Mouse (Mus musculus) intestine, postnatal 0 days (tissue): ENCODE results near the gene Zbtb4. TPM values are rescaled to one million over a fixed set of nuclear protein-coding genes. Genes with fewer than 3 reads are reported as not detected.

Experiments used
- ATAC-seq: fragments of 200-750 bp; cut with Nextera tagmentation; 2 replicates; pipeline ENCODE4 v1.8.0; 2017; ENCODE audit warnings: mild to moderate bottlenecking, moderate TSS enrichment, moderate library complexity
- H3K27ac ChIP-seq: fragments of 300-500 bp; sonication (generic); 2 replicates; pipeline ENCODE4 v1.5.1; 2014; ENCODE audit warnings: mild to moderate bottlenecking, low read depth, low read length, moderate library complexity
- H3K27me3 ChIP-seq: fragments of 300-500 bp; sonication (generic); replicated peaks from 2 replicates; pipeline ENCODE4 v1.6.1; 2014; ENCODE audit warnings: low read length, mixed read lengths; ENCODE audit not compliant: control insufficient read depth, insufficient read depth
- H3K36me3 ChIP-seq: fragments of 300-500 bp; sonication (generic); 2 replicates; pipeline ENCODE4 v1.6.1; 2014; ENCODE audit warnings: mild to moderate bottlenecking, moderate library complexity; ENCODE audit not compliant: control insufficient read depth, insufficient read depth
- H3K4me1 ChIP-seq: fragments of 300-500 bp; sonication (generic); replicated peaks from 2 replicates; pipeline ENCODE4 v1.6.1; 2014; ENCODE audit warnings: antibody characterized with exemption, low read length, mixed read lengths; ENCODE audit not compliant: control insufficient read depth, insufficient read depth
- H3K4me2 ChIP-seq: fragments of 300-500 bp; sonication (generic); replicated peaks from 2 replicates; pipeline ENCODE4 v1.6.1; 2014; ENCODE audit warnings: low read depth, mild to moderate bottlenecking, moderate library complexity
- H3K4me3 ChIP-seq: fragments of 300-500 bp; sonication (generic); 2 replicates; pipeline ENCODE4 v1.5.1; 2014; ENCODE audit warnings: low read depth, low read length
- H3K9ac ChIP-seq: fragments of 300-500 bp; sonication (generic); 2 replicates; pipeline ENCODE4 v1.6.1; 2014; ENCODE audit warnings: mild to moderate bottlenecking, low read depth, low read length
- H3K9me3 ChIP-seq: fragments of 300-500 bp; sonication (generic); 2 replicates; pipeline ENCODE4 v1.6.1; 2016; ENCODE audit warnings: mixed run types; ENCODE audit not compliant: control insufficient read depth
- CTCF ChIP-seq: sonication (generic); IDR thresholded peaks from 2 replicates; pipeline ENCODE4 v1.5.1; 2016; ENCODE audit warnings: low read depth, mild to moderate bottlenecking, control low read depth, antibody characterized with exemption, moderate library complexity
- WGBS: fragments of 180-500 bp; shearing (Covaris S2); extraction: QIAGEN DNeasy Blood & Tissue Kit; methylation state at CpG from one replicate; pipeline ENCODE4 v1.1.7; 2014; 5-methylcytosine and 5-hydroxymethylcytosine counted together
- polyA plus RNA-seq: library from polyadenylated mRNA; unstranded; fragments of >200 nt; fragmentation: Nextera tagmentation; extraction: Ambion mirVana; gene quantifications from 2 replicates; pipeline ENCODE4 v1.2.1, GENCODE M21; 2015

Gene Zbtb4
- polyA plus RNA-seq, 1 experiment from 2014 or later, result 2.1 TPM

DNA sequence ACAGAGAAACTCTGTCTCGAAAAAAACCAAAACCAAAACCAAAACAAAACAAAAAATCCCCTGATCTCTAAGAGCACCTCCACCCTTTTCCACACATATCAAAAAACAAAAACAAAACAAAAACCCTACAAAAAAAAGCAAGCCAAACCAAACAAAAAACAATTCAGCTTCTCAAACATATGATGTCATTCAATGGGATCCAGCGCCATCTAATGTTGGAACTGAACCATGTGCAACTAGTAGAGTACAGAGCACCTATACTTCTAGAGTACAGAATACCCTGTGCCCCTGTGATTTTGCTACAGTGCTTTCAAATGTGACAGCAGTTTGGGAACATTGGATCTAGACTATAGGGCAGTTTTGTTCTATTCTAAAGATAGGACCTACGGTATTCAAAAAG lies 11.0 kb upstream of the Zbtb4 start:
- Histone ChIP-seq H3K27ac (no peak overlapping the region), H3K4me3 (no peak overlapping the region), H3K27me3 (no peaks in the 10 kb centered on the region), H3K36me3 (no peaks in the 10 kb centered on the region), H3K4me2 (no peak overlapping the region), H3K9ac (no peak overlapping the region), H3K9me3 (no peaks in the 10 kb centered on the region), H3K4me1 (peaks cover 9% of the 10 kb centered on the region; the same call in 1 of the 2 replicates)
- TF ChIP-seq CTCF, result peak; percentile 82
- ATAC-seq, result no peak
- WGBS, result 46% methylated on average over 3 of the region's 3 CpGs

DNA sequence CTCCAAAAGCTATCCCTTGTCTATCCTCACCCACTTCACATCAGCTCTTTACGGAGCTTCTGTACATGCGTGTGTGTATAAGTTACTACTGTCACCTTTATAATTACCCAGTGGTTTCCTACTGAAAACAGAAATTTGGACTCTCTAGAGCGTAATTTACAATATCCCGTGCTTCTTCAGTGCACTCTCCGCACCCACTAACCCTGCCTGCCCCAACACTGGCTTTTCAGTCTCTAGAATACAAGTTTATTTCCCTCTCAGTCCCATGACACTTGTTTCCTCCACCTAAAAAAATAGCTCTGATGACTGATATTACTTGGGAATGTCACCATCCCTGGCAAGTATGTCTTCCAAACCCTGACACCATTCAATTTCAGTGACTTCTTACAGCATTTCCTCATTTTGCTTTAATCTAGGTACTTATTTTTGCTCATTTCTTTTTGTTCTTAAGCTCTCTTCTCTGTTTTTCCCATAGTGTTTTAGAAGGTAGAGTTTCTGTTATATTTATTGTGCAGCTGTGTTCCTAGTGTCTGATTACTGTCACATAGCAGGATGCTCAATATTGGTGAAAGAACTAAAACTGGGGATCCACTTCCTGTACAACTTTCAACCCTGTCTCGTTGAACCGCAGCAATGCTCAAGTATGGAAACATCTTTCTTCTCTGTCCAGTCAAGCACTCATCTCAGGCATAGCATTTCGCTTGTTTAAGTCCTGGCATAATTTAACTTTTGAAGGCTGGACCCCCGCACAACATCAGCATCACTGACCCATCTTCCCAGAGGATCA lies 8.2 kb upstream of the Zbtb4 start:
- no peaks in the 10 kb centered on the region for H3K36me3 ChIP-seq
- no peak for TF ChIP-seq CTCF
- H3K27ac ChIP-seq, result peak overlapping the region; percentile 96; the same call in 1 of the 2 replicates
- WGBS, result 28% methylated on average over 9 of the region's 9 CpGs
- peaks cover 9% of the 10 kb centered on the region; the same call in 1 of the 2 replicates for H3K4me1 ChIP-seq
- H3K9ac ChIP-seq, result peak overlapping the region; percentile 79
- H3K27me3 ChIP-seq, result no peaks in the 10 kb centered on the region
- no peaks in the 10 kb centered on the region for H3K9me3 ChIP-seq
- peak overlapping the region; percentile 56 for H3K4me3 ChIP-seq
- peak overlapping the region; percentile 71 for H3K4me2 ChIP-seq
- no peak for ATAC-seq

DNA sequence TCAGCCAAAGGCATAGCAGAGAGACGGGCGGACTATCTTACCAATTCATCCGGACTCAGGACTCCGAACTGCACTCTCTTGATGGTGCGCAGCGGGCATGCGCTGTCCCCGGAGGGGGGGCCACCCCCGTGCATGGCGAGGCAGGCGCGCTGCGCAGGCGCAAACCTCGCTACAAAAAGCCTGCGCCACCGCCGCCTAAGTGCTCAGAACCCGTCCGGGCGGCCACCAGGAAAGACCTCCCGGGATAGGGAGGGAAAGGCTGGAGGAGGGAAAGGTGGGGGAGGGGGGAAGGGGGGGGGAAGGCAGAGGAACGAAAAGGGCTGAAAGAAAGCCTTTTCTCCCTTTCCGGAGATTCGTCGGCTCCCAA lies 7.6 kb upstream of the Zbtb4 start:
- Histone ChIP-seq H3K36me3 (no peaks in the 10 kb centered on the region), H3K4me2 (peak overlapping the region; percentile 71), H3K27me3 (no peaks in the 10 kb centered on the region), H3K9me3 (no peaks in the 10 kb centered on the region), H3K4me1 (peaks cover 9% of the 10 kb centered on the region; the same call in 1 of the 2 replicates), H3K4me3 (peak overlapping the region; percentile 56), H3K27ac (peak overlapping the region; percentile 96), H3K9ac (peak overlapping the region; percentile 79)
- peak; percentile 83 for ATAC-seq
- TF ChIP-seq CTCF, result no peak
- WGBS, result 0% methylated on average over 25 of the region's 26 CpGs

DNA sequence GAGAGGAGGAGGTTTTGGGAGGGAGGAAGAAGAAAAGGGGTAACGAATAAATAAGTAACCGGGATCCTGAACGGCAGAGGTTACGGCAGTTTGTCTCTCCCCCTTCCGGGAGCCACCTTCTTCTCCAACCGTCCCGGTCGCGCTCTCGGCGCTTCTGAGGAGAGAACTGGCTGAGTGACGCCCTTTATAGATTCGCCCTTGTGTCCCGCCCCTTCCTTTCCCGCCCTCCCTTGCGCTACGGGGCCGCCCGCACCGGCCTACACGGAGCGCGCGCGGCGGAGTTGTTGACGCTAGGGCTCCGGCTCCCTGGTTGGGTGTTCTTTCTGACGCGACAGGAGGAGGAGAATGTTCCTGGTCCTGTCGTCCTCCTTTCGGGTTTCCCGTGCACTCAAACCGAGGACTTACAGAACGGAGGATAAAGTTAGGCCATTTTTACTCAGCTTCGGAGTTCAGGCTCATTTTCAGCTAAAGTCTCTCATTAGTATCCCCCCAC lies 7.2 kb upstream of the Zbtb4 start, which contains the start of gene Polr2a:
Gene Polr2a (minus strand): TSS at position 160 of the 493 bp plus-strand sequence.
- H3K4me1 ChIP-seq, result peaks cover 9% of the 10 kb centered on the region; the same call in 1 of the 2 replicates
- peak; percentile 96 for ATAC-seq
- peak within 1 kb of the TSS; percentile 71 for H3K4me2 ChIP-seq
- peak; percentile 13; the same call in 1 of the 2 replicates for TF ChIP-seq CTCF
- H3K27ac ChIP-seq, result peak within 1 kb of the TSS; percentile 96
- peak within 1 kb of the TSS; percentile 79 for H3K9ac ChIP-seq
- H3K4me3 ChIP-seq, result peak within 1 kb of the TSS; percentile 56
- WGBS, result under 1% methylated on average over 36 of the region's 36 CpGs
- H3K9me3 ChIP-seq, result no peaks in the 10 kb centered on the region
- H3K36me3 ChIP-seq, result no peaks in the 10 kb centered on the region
- H3K27me3 ChIP-seq, result no peaks in the 10 kb centered on the region

DNA sequence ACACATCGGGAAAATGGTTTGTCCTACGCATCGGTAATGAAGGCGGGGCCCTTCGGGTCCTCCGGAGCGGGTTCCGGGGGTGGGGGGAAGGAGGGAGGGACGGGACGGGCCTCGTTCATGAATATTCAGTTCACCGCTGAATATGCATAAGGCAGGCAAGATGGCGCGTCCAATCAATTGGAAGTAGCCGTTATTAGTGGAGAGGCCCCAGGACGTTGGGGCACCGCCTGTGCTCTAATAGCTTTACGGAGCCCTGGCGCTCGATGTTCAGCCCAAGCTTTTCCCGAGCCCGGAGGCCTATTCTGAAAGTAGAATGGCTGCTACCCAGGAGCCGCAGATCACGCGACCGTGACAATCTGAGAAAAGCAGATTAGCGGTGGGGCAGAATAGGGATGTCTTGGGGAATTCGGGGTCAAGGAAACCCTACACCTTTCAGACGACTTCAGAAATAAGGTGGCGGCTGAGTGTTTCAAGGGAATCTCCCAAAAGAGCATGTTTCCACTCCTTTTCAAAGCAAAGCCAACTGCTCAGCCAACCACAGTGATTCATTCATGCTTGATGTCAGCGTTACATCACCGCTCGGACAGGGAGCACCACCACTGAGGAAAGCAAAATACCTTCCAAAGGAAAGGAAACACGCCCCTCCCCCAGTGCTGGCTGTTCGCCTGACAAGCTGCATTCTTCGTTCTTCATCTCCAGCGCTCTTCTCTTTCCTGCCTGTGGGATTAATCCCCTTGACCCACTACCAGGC lies 6.6 kb upstream of the Zbtb4 start:
- Histone ChIP-seq H3K36me3 (no peaks in the 10 kb centered on the region), H3K4me3 (peak overlapping the region; percentile 56), H3K27me3 (no peaks in the 10 kb centered on the region), H3K9ac (peak overlapping the region; percentile 79), H3K4me2 (peak overlapping the region; percentile 71), H3K9me3 (no peaks in the 10 kb centered on the region), H3K4me1 (peaks cover 9% of the 10 kb centered on the region; the same call in 1 of the 2 replicates), H3K27ac (peak overlapping the region; percentile 96)
- TF ChIP-seq CTCF, result no peak
- under 1% methylated on average over 37 of the region's 37 CpGs for WGBS
- ATAC-seq, result peak; percentile 85
